Mouse (Mus musculus) heart, postnatal 36 days (tissue): Measurements from ENCODE around the gene Castor2. TPM values are rescaled to one million over a fixed set of nuclear protein-coding genes. Genes with fewer than 3 reads are reported as not detected.

Experiments
- DNase-seq, 2 experiments: peaks; one replicate each; pipeline ENCODE4 v3.0.0; 2021 to 2022
- intact Hi-C: fragments of 180-260 bp; cut with DNase I; formaldehyde crosslinking; loops from one replicate; pipeline ENCODE4 v1.15.1; 2025
- total RNA-seq, 2 experiments: library from RNA; stranded (reverse); gene quantifications; 2 replicates each; pipeline ENCODE4 v1.2.3; 2021

Castor2 gene
- total RNA-seq, 2 experiments from 2014 or later, result 24.9 to 30.9 TPM

- intact Hi-C loops, result no loop called here
- no peak for DNase-seq
Observed at GRCm38 (mm10) chr5:134193664-134194063, 94.2 kb downstream of the Castor2 start.

Other genes with a start within 250 kb of the Castor2 start
- 10 to 100 TPM; 29.3 to 30.2 TPM for gene Rcc1l, start 77.1 kb downstream of the Castor2 start, total RNA-seq
- 1 to 10 TPM; 4.9 to 5.0 TPM for gene Gtf2ird2, start 84.3 kb downstream of the Castor2 start, total RNA-seq
- 1 to 10 TPM; 6.3 to 6.8 TPM for gene Ncf1, start 129.9 kb downstream of the Castor2 start, total RNA-seq
- 100 to 1,000 TPM; 201 to 208 TPM for gene Gtf2i, start 215.0 kb downstream of the Castor2 start, total RNA-seq